Mouse (Mus musculus): ENCODE data around the gene Trip4. TPM values are rescaled to one million over a fixed set of nuclear protein-coding genes. Genes with fewer than 3 reads are reported as not detected.
A peak's percentile ranks its signal among the peaks of the same experiment; 100 is the strongest.

Trip4 gene
- 31.7 and 33.8 TPM in 2 replicates for polyA plus RNA-seq (2015; fragmentation: Nextera tagmentation; extraction: Ambion mirVana)

DNA sequence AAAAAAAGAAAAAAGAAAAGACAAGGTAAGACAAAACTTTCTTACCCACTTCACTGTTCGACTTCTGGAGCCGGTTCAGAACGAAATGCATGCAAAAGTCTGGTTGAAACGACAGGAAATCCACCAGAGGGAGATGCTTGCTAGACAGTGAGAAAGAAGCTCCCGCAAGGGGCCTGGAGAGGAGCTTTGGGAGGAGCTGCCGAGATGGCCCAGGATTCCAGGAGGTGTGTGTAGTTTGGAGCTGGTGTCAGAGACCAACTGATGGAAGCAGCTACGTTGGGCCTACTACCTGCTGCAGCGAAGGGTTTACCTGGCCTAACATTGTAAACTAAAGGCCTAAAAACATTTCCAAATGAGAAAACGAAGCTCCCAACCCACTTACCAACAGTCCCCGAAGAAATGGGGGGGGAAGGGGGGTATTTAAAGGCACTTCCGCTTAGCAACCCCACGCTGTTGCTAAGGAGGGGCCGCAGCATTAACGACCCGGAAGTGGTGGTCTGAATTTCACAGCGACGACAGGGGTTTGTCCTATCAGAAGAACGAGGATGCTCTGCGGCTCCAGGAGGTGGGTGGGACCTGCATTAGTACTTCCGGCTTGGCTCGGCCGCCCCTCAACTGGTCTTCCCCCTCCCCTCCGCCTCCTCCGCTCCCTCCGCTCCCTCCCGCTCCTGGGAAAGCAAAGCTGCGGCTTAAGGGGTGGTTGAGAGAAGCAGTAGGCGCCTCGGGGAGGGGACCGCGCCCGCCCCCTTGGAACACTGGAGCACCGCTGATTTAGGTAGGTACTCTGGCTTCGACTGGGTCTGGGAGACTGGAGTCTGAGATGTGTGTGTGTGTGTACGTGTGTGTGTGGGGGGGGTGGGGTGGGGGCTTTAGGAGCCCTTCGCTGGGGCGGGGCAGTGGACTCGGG, at the start of gene Trip4, which contains the start of gene Csnk1g1:
Gene Trip4 (minus strand): TSS at position 401 of the 907 bp plus-strand sequence.
Gene Csnk1g1 (plus strand): TSS at position 531 of the 907 bp plus-strand sequence.
- no peaks in the 10 kb centered on the region for H3K36me3 ChIP-seq (replicated peaks)
- peak; percentile 99 for ATAC-seq (replicated peaks)
- H3K4me1 ChIP-seq: peaks cover 21% of the 10 kb centered on the region
- H3K4me3 ChIP-seq: peak within 1 kb of the TSS; percentile 64
- WGBS: under 1% methylated on average over 32 of the region's 38 CpGs
- H3K27ac ChIP-seq: peak within 1 kb of the TSS; percentile 86
- H3K27me3 ChIP-seq (replicated peaks): no peaks in the 10 kb centered on the region
- H3K9ac ChIP-seq: peak within 1 kb of the TSS; percentile 56
- H3K9me3 ChIP-seq: no peaks in the 10 kb centered on the region
- peak within 1 kb of the TSS; percentile 63 for H3K4me2 ChIP-seq

- no peak overlapping the region for H3K9ac ChIP-seq
- no peak overlapping the region for H3K4me3 ChIP-seq
- 96% methylated on average over 3 of the region's 3 CpGs for WGBS
- no peaks in the 10 kb centered on the region for H3K36me3 ChIP-seq (replicated peaks)
- H3K27me3 ChIP-seq (replicated peaks): no peaks in the 10 kb centered on the region
- H3K4me2 ChIP-seq: no peak overlapping the region
- ATAC-seq (replicated peaks): no peak
- no peaks in the 10 kb centered on the region for H3K4me1 ChIP-seq
- H3K9me3 ChIP-seq: no peaks in the 10 kb centered on the region
- H3K27ac ChIP-seq: no peak overlapping the region
Observed at GRCm38 (mm10) chr9:65951082-65951587, 42.5 kb upstream of the Trip4 start.

- WGBS: 97% methylated on average over 2 of the region's 2 CpGs
Observed at GRCm38 (mm10) chr9:65937566-65937965, 29.0 kb upstream of the Trip4 start.

DNA sequence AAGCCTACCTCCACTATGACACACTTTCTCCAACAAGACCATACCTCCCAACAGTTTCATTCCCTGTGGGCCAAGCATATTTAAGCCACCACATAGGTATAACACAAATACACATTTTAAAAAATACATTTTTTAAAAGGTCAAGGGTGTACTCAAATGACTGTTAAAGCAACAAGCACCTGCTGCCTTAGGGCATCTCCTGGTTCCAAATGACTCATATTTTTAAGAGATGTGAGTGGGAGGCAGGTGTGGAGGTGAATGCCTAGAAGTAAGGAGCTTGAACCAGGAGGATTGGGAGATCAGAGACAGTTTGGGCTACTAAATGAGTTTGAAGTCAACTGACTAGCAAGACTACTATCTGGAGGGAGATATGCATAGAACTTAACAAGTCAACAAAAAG, 21.2 kb upstream of the Trip4 start:
- Histone ChIP-seq H3K9ac (no peak overlapping the region), H3K36me3 (replicated peaks) (no peaks in the 10 kb centered on the region), H3K27me3 (replicated peaks) (no peaks in the 10 kb centered on the region), H3K9me3 (no peaks in the 10 kb centered on the region), H3K4me1 (no peaks in the 10 kb centered on the region), H3K4me3 (no peak overlapping the region), H3K4me2 (no peak overlapping the region), H3K27ac (no peak overlapping the region)
- ATAC-seq (replicated peaks): no peak

More at GRCm38 (mm10) chr9:65937566-65937965, 29.0 kb upstream of the Trip4 start:
- no peaks in the 10 kb centered on the region for H3K9me3 ChIP-seq
- H3K36me3 ChIP-seq (replicated peaks): no peaks in the 10 kb centered on the region
- H3K4me2 ChIP-seq: no peak overlapping the region
- no peak for ATAC-seq (replicated peaks)
- no peak overlapping the region for H3K9ac ChIP-seq
- H3K4me3 ChIP-seq: no peak overlapping the region
- H3K27me3 ChIP-seq (replicated peaks): no peaks in the 10 kb centered on the region
- no peak overlapping the region for H3K27ac ChIP-seq
- H3K4me1 ChIP-seq: no peaks in the 10 kb centered on the region

DNA sequence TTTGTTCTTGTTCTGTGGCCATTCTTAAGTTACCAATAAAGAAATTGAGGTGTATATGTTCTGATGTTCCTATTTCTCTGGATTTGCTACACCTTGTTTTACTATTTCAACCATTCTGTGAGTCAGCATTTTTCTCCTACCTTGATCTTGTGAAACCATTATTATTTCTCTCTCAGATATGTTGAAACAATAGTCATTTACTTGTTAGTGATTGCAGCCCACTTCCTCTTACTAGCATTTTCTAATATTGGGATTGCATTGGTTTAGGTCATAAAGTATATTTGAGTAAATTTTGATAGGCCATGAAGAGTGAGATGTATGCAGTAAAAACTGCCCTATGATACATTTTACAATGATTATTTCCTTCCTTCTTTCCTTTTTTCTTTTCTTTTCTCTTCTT, 19.9 kb upstream of the Trip4 start:
- no peaks in the 10 kb centered on the region for H3K27me3 ChIP-seq (replicated peaks)
- H3K36me3 ChIP-seq (replicated peaks): no peaks in the 10 kb centered on the region
- H3K27ac ChIP-seq: no peak overlapping the region
- no peak overlapping the region for H3K9ac ChIP-seq
- ATAC-seq (replicated peaks): no peak
- no peaks in the 10 kb centered on the region for H3K4me1 ChIP-seq
- no peaks in the 10 kb centered on the region for H3K9me3 ChIP-seq
- H3K4me3 ChIP-seq: no peak overlapping the region
- no peak overlapping the region for H3K4me2 ChIP-seq

DNA sequence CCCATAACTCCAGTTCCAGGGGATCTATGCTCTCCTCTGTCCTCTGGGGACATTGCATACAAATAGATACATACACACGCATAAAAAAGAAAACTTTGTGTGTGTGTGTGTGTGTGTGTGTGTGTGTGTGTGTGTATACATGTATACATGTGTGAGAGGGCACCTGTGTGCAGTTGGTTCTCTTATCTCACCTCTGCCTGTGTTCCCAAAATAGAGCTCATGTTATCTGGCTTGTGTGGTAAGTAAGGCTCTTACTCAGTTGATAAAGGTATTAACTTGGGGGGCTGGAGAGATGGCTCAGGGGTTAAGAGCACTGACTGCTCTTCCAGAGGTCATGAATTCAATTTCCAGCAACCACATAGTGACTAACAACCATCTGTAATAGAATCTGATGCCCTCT, 8.4 kb upstream of the Trip4 start:
- H3K27ac ChIP-seq: no peak overlapping the region
- no peaks in the 10 kb centered on the region for H3K27me3 ChIP-seq (replicated peaks)
- H3K9me3 ChIP-seq: no peaks in the 10 kb centered on the region
- WGBS: 89% methylated on average over 1 of the region's 1 CpGs
- no peaks in the 10 kb centered on the region for H3K4me1 ChIP-seq
- H3K36me3 ChIP-seq (replicated peaks): no peaks in the 10 kb centered on the region
- H3K4me2 ChIP-seq: no peak overlapping the region
- H3K4me3 ChIP-seq: no peak overlapping the region
- no peak overlapping the region for H3K9ac ChIP-seq
- ATAC-seq (replicated peaks): no peak

DNA sequence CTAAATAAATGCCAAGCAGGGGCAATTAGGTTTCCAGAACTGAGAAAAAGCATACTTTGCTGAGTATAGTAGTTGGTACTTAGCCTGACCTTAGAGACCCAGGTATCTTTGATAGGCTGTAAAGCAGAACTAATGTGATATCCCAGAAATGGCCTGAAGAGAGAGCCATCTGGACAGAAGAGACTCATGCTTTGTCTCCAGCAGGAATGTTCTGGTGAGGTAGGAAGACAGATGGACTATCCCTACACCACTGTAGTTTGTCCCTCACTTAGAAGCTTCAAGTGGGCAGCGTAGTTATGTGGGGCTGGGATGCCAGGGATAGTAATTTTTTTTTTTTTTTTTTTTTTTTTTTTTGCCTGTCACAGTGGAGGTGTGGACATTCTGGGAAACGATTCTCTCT, 5.4 kb upstream of the Trip4 start:
- Histone ChIP-seq H3K4me1 (peaks cover 11% of the 10 kb centered on the region), H3K36me3 (replicated peaks) (no peaks in the 10 kb centered on the region), H3K27ac (no peak overlapping the region), H3K9me3 (no peaks in the 10 kb centered on the region), H3K4me2 (no peak overlapping the region), H3K27me3 (replicated peaks) (no peaks in the 10 kb centered on the region), H3K9ac (no peak overlapping the region), H3K4me3 (no peak overlapping the region)
- WGBS: 80% methylated on average over 2 of the region's 2 CpGs
- ATAC-seq (replicated peaks): no peak

GRCm38 (mm10) chr9:65909837-65910236, 1.2 kb upstream of the Trip4 start:
- H3K27me3 ChIP-seq (replicated peaks): no peaks in the 10 kb centered on the region
- ATAC-seq (replicated peaks): no peak
- 12% methylated on average over 4 of the region's 4 CpGs for WGBS
- H3K36me3 ChIP-seq (replicated peaks): no peaks in the 10 kb centered on the region
- peaks cover 21% of the 10 kb centered on the region for H3K4me1 ChIP-seq
- peak overlapping the region; percentile 86 for H3K27ac ChIP-seq
- H3K9me3 ChIP-seq: no peaks in the 10 kb centered on the region
- peak overlapping the region; percentile 64 for H3K4me3 ChIP-seq
- H3K9ac ChIP-seq: peak overlapping the region; percentile 56
- peak overlapping the region; percentile 63 for H3K4me2 ChIP-seq

GRCm38 (mm10) chr9:65909301-65909801, 757 bp upstream of the Trip4 start:
- peak overlapping the region; percentile 86 for H3K27ac ChIP-seq
- peak overlapping the region; percentile 63 for H3K4me2 ChIP-seq
- peak overlapping the region; percentile 56 for H3K9ac ChIP-seq
- H3K36me3 ChIP-seq (replicated peaks): no peaks in the 10 kb centered on the region
- no peaks in the 10 kb centered on the region for H3K27me3 ChIP-seq (replicated peaks)
- peak overlapping the region; percentile 64 for H3K4me3 ChIP-seq
- no peaks in the 10 kb centered on the region for H3K9me3 ChIP-seq
- peak; percentile 53 for ATAC-seq (replicated peaks)
- under 1% methylated on average over 30 of the region's 34 CpGs for WGBS
- H3K4me1 ChIP-seq: peaks cover 21% of the 10 kb centered on the region

DNA sequence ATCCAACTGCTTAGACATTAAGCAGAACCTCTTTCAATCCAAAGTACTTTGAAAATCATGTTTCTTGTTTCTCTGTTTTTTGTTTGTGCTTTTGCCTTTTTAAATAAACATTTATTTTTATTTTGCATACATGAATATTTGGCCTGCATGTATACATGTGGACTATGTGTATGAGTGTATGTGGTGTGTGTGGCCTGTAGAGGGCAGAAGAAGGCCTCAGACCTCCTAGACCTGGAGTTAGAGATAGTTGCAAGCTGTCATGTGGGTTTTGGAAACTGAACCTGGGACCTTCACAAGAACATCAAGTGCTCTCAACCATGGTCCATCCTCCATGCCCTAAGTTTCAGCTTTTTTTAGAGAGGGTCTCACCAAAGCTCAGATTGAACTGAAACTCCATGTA, 5.2 kb downstream of the Trip4 start:
- no peak overlapping the region for H3K4me3 ChIP-seq
- peaks cover 10% of the 10 kb centered on the region for H3K4me1 ChIP-seq
- ATAC-seq (replicated peaks): no peak
- no peak overlapping the region for H3K4me2 ChIP-seq
- H3K9ac ChIP-seq: no peak overlapping the region
- no peaks in the 10 kb centered on the region for H3K36me3 ChIP-seq (replicated peaks)
- H3K9me3 ChIP-seq: no peaks in the 10 kb centered on the region
- H3K27ac ChIP-seq: no peak overlapping the region
- no peaks in the 10 kb centered on the region for H3K27me3 ChIP-seq (replicated peaks)

DNA sequence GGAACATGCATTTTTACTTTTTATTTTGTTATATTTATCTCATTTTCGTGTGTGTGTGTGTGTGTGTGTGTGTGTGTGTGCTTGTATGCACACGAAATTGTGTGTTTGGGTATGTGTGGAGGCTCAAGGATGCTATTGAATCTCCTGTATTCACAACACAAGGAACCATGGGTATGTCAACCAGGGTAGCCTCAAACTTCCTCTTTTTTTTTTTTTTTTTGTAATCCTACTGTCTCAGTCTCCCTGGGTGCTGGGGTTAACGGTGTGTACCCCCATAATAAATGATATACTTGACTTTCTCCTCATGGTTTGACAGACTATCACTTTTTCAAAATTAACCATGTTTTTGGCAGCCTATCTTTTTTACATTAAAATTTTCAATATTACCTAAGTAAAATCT, 5.7 kb downstream of the Trip4 start:
- Histone ChIP-seq H3K4me2 (no peak overlapping the region), H3K27me3 (replicated peaks) (no peaks in the 10 kb centered on the region), H3K27ac (no peak overlapping the region), H3K36me3 (replicated peaks) (no peaks in the 10 kb centered on the region), H3K9ac (no peak overlapping the region), H3K9me3 (no peaks in the 10 kb centered on the region), H3K4me3 (no peak overlapping the region), H3K4me1 (peaks cover 7% of the 10 kb centered on the region)
- 91% methylated on average over 3 of the region's 3 CpGs for WGBS
- no peak for ATAC-seq (replicated peaks)

GRCm38 (mm10) chr9:65896977-65897376, 11.6 kb downstream of the Trip4 start:
- no peak overlapping the region for H3K4me3 ChIP-seq
- 88% methylated on average over 2 of the region's 2 CpGs for WGBS
- H3K27ac ChIP-seq: no peak overlapping the region
- no peaks in the 10 kb centered on the region for H3K9me3 ChIP-seq
- no peaks in the 10 kb centered on the region for H3K27me3 ChIP-seq (replicated peaks)
- H3K9ac ChIP-seq: no peak overlapping the region
- no peaks in the 10 kb centered on the region for H3K36me3 ChIP-seq (replicated peaks)
- ATAC-seq (replicated peaks): no peak
- no peaks in the 10 kb centered on the region for H3K4me1 ChIP-seq
- H3K4me2 ChIP-seq: no peak overlapping the region
